Mouse (Mus musculus) spleen, adult 2 months (tissue): Measurements from ENCODE around the gene Gadd45g. TPM values are rescaled to one million over a fixed set of nuclear protein-coding genes. Genes with fewer than 3 reads are reported as not detected.

Experiments used
- DNase-seq, 2 experiments: peaks; one replicate each; pipeline versions ENCODE4 v3.0.0 to v3.0.0-alpha.2; 2012 to 2021; ENCODE audit warnings: low spot score in 2 of 2, low read depth in 1 of 2
- H3K27ac ChIP-seq: fragments of 200-500 bp; 2 replicates; pipeline ENCODE4 v1.5.1; 2012; ENCODE audit warnings: low read length, inconsistent platforms; ENCODE audit not compliant: insufficient read depth
- H3K27me3 ChIP-seq: fragments of 200-500 bp; 2 replicates; pipeline ENCODE4 v1.6.1; 2012; ENCODE audit warnings: mild to moderate bottlenecking, moderate library complexity, low read length, inconsistent platforms; ENCODE audit not compliant: control insufficient read depth, insufficient read depth
- H3K36me3 ChIP-seq: fragments of 200-500 bp; 2 replicates; pipeline ENCODE4 v1.6.1; 2012; ENCODE audit warnings: mild to moderate bottlenecking, low read length, inconsistent platforms; ENCODE audit not compliant: control insufficient read depth, insufficient read depth
- H3K4me1 ChIP-seq: fragments of 200-500 bp; 2 replicates; pipeline ENCODE4 v1.6.1; 2011; ENCODE audit warnings: inconsistent platforms; ENCODE audit not compliant: control insufficient read depth, insufficient read depth, insufficient read length
- H3K4me3 ChIP-seq: fragments of 200-500 bp; 2 replicates; pipeline ENCODE4 v1.5.1; 2011; ENCODE audit warnings: mild to moderate bottlenecking, inconsistent platforms; ENCODE audit not compliant: insufficient read depth, insufficient read length; ENCODE audit errors: extremely low read depth
- CTCF ChIP-seq: fragments of 200-500 bp; IDR thresholded peaks from 2 replicates; pipeline ENCODE4 v1.5.1; 2011; ENCODE audit warnings: mild to moderate bottlenecking, inconsistent platforms; ENCODE audit not compliant: insufficient read depth, insufficient read length, insufficient replicate concordance; ENCODE audit errors: extremely low read depth
- POLR2A ChIP-seq: fragments of 200-500 bp; IDR thresholded peaks from 2 replicates; pipeline ENCODE4 v1.6.1; 2011; ENCODE audit warnings: low read depth, low read length, inconsistent platforms
- WGBS: fragments of 180-500 bp; shearing (Covaris S2); methylation state at CpG from one replicate; pipeline ENCODE4 v1.1.7; 2018; 5-methylcytosine and 5-hydroxymethylcytosine counted together
- polyA plus RNA-seq: library from polyadenylated mRNA; depleted of rRNA; stranded (reverse); fragments of >200 nt; gene quantifications from 2 replicates; pipeline ENCODE4 v1.2.3, GENCODE M21; 2012

The Gadd45g gene
- polyA plus RNA-seq, 1 experiment, result 14.6 TPM

DNA sequence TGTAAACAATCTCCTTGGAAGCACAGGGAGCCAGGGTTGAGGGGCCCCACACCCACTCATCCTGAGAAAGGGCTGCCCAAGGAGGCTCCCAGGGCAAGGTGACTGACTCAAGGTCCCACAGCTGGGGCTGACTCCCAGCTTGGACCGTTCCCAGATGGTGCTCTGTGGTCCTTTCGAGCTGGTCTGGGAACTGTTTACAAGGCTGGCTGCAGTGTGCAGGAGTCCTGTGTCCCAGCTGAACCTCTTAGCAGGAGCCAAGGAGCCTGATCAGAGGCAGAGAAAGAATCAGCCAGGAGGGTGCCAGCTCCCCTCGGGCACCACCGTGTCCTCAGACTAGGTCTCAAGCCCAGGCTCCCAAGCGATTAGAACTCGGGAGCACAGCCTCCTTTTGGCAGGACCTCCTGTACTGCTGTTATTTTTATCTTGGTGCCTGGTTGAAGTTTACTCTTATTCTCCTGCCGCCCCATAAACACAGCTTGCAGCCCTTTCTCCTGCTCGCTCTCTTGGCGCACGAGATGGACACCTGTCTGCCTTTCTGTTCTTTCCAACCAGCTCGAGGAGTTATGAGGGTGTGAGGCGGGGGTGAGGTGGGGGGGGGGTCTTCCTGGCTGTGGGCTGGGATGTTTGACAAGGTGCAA lies 22.1 kb downstream of the Gadd45g start:
- no peak overlapping the region for H3K4me3 ChIP-seq
- WGBS, result 83% methylated on average over 12 of the region's 12 CpGs
- DNase-seq, result no peak
- H3K36me3 ChIP-seq, result no peaks in the 10 kb centered on the region
- H3K27me3 ChIP-seq, result no peaks in the 10 kb centered on the region
- H3K4me1 ChIP-seq, result no peaks in the 10 kb centered on the region
- no peak for TF ChIP-seq CTCF
- TF ChIP-seq POLR2A, result no peak
- H3K27ac ChIP-seq, result no peak overlapping the region

DNA sequence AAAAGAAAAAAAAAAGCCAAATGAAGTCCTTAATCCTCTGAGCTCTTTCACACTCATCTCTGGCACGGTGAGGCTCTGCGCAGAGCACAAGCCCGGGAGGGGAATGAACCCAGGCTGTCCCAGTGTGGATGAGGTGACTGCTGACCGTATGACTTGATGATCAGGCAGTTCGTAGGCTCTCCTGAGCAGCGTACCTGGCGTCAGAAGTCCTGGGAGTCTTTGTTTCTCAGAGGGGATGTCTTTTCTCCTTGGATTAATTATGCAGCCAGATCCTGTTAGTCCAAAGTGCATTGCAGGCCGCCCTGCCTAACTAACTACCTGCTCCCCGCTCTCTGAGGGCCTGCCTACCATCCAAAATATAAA lies 22.6 kb downstream of the Gadd45g start:
- no peak for DNase-seq
- TF ChIP-seq POLR2A, result no peak
- TF ChIP-seq CTCF, result no peak
- WGBS, result 92% methylated on average over 9 of the region's 9 CpGs
- Histone ChIP-seq H3K36me3 (no peaks in the 10 kb centered on the region), H3K27ac (no peak overlapping the region), H3K27me3 (no peaks in the 10 kb centered on the region), H3K4me3 (no peak overlapping the region), H3K4me1 (no peaks in the 10 kb centered on the region)

DNA sequence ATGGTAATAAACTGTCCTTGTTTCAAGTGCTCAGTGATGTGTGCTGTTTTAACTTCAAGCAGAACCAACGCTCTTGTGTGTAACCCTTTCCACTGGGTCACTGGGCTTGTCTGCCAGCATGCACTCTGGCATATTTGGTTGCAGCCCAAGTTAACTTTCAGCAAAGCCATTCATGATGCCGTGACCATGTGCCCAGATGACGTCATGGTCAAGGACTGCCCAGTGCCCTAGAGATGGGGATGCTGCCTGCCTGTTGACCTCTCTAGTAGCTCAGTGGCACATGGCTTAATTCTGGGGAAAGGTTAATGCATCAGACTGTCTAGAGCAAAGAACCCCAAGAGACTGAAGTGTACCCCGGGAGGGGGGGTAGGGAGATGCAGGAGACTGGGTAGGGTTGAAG lies 24.7 kb downstream of the Gadd45g start:
- no peak overlapping the region for H3K27ac ChIP-seq
- H3K27me3 ChIP-seq, result no peaks in the 10 kb centered on the region
- no peak for DNase-seq
- no peaks in the 10 kb centered on the region for H3K36me3 ChIP-seq
- 91% methylated on average over 4 of the region's 4 CpGs for WGBS
- no peaks in the 10 kb centered on the region for H3K4me1 ChIP-seq
- no peak overlapping the region for H3K4me3 ChIP-seq
- TF ChIP-seq POLR2A, result no peak
- no peak for TF ChIP-seq CTCF

DNA sequence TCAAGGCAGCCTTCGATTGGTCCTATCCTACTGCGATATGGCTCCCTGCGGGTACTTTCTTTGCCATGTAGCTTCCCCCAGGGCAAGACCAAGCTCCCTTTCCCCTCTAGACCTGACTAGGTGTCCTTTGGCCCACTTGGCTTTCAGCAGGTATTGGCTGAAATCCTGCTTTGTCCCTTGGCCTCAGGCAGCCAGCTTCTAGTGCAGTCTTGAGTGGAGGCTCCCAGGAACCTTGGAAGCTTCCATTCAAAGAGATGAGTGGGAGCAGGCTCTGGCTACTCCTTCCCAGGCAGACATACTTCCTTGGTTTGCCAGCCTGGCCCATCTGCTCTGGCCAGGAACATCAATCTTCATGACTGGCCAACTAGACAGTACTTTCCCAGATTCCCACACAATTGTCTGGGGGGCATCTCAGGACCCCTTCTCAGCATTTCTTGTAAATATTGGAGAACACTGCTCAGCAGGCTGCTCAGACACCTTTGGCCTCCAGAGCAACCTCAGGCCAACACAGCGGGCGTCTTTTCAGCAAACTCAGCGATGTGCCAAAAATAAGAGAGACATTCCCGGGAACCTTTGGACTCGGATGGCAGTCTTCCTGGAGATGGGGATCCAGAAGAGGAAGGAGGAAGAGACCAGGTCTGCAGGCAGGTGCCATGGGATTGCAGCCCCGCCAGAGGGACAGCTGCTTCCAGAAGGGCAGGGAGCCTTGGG lies 25.9 kb downstream of the Gadd45g start:
- TF ChIP-seq CTCF (no peak), POLR2A (no peak)
- Histone ChIP-seq H3K27me3 (no peaks in the 10 kb centered on the region), H3K27ac (no peak overlapping the region), H3K36me3 (no peaks in the 10 kb centered on the region), H3K4me3 (no peak overlapping the region), H3K4me1 (no peaks in the 10 kb centered on the region)
- 90% methylated on average over 9 of the region's 9 CpGs for WGBS
- DNase-seq, result no peak

DNA sequence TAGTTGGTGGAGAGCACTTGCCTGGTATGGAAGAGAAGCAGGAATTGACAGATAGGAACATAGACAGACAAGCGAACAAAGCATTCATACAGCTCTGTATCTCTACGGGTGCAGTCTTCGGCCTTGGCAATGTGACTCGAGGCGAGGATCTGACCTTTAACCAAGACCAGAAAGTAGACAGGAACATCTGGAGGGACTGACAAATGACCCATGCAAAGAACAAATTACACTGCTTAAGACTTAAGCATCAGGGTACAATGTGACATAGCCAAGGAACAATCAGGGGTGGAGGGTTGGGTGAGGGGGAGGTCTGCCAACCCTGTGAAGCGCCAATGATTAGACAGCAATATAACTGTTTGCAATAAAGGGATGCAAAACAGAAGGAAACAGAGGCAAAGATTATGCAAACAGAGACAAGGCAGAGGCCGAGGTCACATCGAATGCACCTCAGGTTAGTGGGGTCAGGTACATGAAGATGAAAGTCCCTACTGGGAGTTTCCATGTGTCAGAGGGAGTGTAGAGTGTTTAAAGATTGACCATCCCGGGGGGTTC lies 26.6 kb downstream of the Gadd45g start:
- Histone ChIP-seq H3K36me3 (no peaks in the 10 kb centered on the region), H3K4me3 (no peak overlapping the region), H3K27ac (no peak overlapping the region), H3K27me3 (no peaks in the 10 kb centered on the region), H3K4me1 (no peaks in the 10 kb centered on the region)
- no peak for DNase-seq
- 91% methylated on average over 9 of the region's 9 CpGs for WGBS
- no peak for TF ChIP-seq POLR2A
- no peak for TF ChIP-seq CTCF

DNA sequence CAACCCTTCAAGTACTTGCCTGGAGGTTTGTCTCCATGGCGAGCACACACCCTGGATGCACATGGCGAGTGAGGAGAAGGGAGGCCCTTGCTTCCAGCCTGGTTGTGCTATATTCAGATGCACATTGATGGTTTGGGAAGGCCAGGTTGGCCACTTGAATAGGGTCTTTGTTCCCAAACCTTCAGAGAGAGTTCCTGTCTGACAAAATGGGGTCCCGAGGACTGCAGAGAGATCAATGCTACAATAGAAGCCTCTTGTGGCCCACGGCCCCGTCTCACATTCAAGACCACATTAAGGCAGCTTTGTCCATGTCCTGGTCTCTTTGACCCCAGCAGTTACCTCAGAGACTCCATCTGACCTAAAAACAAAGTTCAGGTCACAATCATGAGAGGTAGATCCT lies 27.3 kb downstream of the Gadd45g start:
- DNase-seq, result no peak
- Histone ChIP-seq H3K27me3 (no peaks in the 10 kb centered on the region), H3K36me3 (no peaks in the 10 kb centered on the region), H3K27ac (no peak overlapping the region), H3K4me3 (no peak overlapping the region), H3K4me1 (no peaks in the 10 kb centered on the region)
- TF ChIP-seq POLR2A (no peak), CTCF (no peak)
- WGBS, result 93% methylated on average over 5 of the region's 5 CpGs

DNA sequence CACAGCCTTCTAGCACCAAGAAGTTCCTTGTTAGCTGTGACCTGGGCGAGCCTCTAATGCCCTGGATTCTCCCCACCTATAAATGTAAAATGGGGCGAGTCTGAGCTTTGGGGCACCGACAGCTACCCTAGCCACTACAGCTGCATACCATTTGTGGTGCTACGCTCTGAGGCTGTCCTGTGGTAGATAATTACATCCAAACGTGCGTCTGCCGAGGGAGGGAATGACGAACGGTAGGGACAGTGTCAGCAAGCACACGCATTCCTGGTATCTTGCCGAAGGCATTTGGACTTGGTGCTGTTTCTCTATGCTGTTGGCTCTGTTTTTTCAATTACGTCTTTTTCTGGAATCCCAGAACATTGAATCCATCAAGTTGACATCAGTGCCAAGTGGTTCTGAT lies 29.7 kb downstream of the Gadd45g start:
- no peaks in the 10 kb centered on the region for H3K4me1 ChIP-seq
- H3K36me3 ChIP-seq, result no peaks in the 10 kb centered on the region
- WGBS, result 92% methylated on average over 12 of the region's 12 CpGs
- H3K27me3 ChIP-seq, result no peaks in the 10 kb centered on the region
- no peak overlapping the region for H3K4me3 ChIP-seq
- no peak overlapping the region for H3K27ac ChIP-seq
- no peak for DNase-seq
- no peak for TF ChIP-seq POLR2A
